Mouse (Mus musculus) spleen, adult 2 months (tissue): ENCODE data around the gene Edem2.

Experiments
- CTCF ChIP-seq: fragments of 200-500 bp; IDR thresholded peaks from 2 replicates; pipeline ENCODE4 v1.5.1; 2011; ENCODE audit warnings: mild to moderate bottlenecking, inconsistent platforms; ENCODE audit not compliant: insufficient read depth, insufficient read length, insufficient replicate concordance; ENCODE audit errors: extremely low read depth
- POLR2A ChIP-seq: fragments of 200-500 bp; IDR thresholded peaks from 2 replicates; pipeline ENCODE4 v1.6.1; 2011; ENCODE audit warnings: low read depth, low read length, inconsistent platforms

- TF ChIP-seq CTCF: peak; percentile 90; the same call in 1 of the 2 replicates
- TF ChIP-seq POLR2A: no peak
These were observed 33.1 kb downstream of the Edem2 start for GRCm38 (mm10) chr2:155696091-155696558.
